Mouse (Mus musculus) ES-E14 (cell line): ENCODE measurements at regions not wholly inside any gene's neighbourhood (a gene's known extent, or its start where the extent isn't known, plus 50 kb on each side); places are given as distances from the start of the nearest gene placed in this dataset.

Source experiments
- HCFC1 ChIP-seq: IDR thresholded peaks from 2 replicates; pipeline ENCODE4 v1.6.1; 2012; ENCODE audit warnings: low read length, inconsistent platforms, borderline replicate concordance; ENCODE audit not compliant: insufficient read depth
- MAFK ChIP-seq: IDR thresholded peaks from 2 replicates; pipeline ENCODE4 v1.6.1; 2014; ENCODE audit warnings: mild to moderate bottlenecking, low read depth, low read length, inconsistent platforms; ENCODE audit not compliant: insufficient read depth
- ZC3H11A ChIP-seq: IDR thresholded peaks from 2 replicates; pipeline ENCODE4 v1.6.1; 2012; ENCODE audit warnings: low read depth, mild to moderate bottlenecking, inconsistent platforms, low read length, borderline replicate concordance
- ZNF384 ChIP-seq: IDR thresholded peaks from 2 replicates; pipeline ENCODE4 v1.6.1; 2012; ENCODE audit warnings: low read depth, low read length, inconsistent platforms

DNA sequence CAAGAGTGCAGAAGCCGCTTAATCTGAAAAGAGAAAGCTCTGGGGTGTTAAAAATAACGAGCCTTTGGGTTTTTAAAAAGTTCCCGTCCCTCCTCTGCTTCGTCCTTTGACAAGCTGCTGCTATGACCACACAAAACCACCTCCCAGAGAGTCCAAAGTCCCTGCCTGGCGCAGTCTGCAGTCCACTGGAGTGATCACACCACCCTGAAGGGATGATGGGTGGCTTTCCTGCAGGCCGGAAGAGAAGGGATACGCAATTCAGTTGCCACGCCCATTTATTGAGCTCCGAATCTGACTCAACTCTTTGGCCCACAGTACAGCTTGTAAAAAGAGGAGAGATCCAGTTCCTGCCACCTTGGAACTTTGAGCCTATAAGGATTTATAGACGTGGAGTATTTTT is 77.4 kb upstream of the Ppm1b start:
- TF ChIP-seq HCFC1 (no peak), ZC3H11A (no peak), ZNF384 (no peak), MAFK (no peak)
